Mouse (Mus musculus) gastrocnemius, postnatal 14 days (tissue): Measurements from ENCODE around the gene Fam227b. TPM values are rescaled to one million over a fixed set of nuclear protein-coding genes. Genes with fewer than 3 reads are reported as not detected.

Experiments
- DNase-seq: peaks from one replicate; pipeline ENCODE4 v3.0.0; 2021; ENCODE audit warnings: mixed read lengths
- intact Hi-C: fragments of 180-260 bp; cut with DNase I; formaldehyde crosslinking; loops from one replicate; pipeline ENCODE4 v1.15.1; 2025; ENCODE audit warnings: low total_unique reads
- long read RNA-seq, 2 experiments: library from polyadenylated mRNA; stranded (forward); transcript quantifications; one replicate each; pipeline ENCODE4 v2.0.0; 2021
- total RNA-seq, 2 experiments: library from RNA; stranded (reverse); gene quantifications; 2 replicates each; pipeline ENCODE4 v1.2.3; 2021

The Fam227b gene
- total RNA-seq = not detected
- long read RNA-seq, experiment 1 = 0 reads
- long read RNA-seq, experiment 2 = 0 reads

DNA sequence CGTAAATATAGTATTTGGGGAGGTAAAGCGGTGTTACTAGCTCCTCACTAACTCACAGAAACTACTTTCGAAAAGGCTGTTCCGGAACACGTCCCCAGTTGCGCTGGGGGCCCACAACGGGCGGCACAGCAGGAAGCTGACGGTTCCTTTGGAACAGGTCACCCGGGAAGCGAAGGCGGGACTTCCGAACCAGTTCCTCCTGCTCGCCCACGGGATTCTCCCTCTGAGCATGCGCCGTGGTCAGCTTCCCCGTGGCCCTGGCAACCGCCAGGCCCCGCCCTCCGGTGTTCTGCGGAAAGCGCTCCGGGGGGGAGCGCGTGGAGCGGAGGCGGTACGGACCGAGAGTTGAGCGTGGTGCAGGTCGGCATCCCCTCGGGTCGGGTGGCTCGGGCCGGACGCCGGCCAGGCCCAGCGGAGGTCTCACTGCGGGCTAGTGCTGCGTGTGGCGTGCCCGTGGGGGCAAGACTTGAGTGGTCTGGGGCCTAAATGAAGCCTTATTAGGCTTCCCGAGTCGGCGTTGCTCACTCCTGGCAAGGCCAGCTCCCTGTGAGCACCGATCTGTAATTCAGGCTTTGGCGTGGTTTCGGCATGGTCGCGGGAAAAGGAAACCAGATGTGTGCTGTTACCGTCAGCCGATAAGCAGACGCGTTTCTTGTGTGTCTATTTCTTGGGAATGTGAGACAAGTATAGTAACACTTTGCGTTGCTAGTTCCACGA, at the start of gene Fam227b, which contains the start of gene Dtwd1:
Fam227b (minus strand) TSS at position 150 of the 717 bp plus-strand sequence.
Dtwd1 (plus strand) TSS at position 287 of the 717 bp plus-strand sequence.
- intact Hi-C loops = no loop called here
- peak; percentile 99 for DNase-seq

DNA sequence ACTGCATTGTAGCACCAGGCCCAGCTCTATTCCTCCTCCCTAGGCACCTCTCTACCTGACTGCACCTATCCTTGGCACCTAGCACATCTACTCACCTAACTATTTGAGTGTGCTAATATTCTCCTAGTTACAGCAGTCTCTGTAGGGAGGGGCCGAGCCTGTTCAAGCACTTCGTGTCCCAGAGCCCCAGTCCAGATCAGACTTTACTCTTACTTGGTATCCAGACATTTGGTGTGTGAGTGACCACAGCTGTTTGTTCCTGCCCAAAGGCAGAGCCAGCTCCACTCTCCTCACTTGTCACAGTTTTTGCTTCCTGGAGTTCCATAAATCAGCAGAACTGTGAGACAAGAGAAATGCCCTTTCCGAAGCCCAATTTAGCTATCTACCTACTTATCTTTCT, 47.2 kb upstream of the Fam227b start:
- intact Hi-C loops = no loop called here
- no peak for DNase-seq

DNA sequence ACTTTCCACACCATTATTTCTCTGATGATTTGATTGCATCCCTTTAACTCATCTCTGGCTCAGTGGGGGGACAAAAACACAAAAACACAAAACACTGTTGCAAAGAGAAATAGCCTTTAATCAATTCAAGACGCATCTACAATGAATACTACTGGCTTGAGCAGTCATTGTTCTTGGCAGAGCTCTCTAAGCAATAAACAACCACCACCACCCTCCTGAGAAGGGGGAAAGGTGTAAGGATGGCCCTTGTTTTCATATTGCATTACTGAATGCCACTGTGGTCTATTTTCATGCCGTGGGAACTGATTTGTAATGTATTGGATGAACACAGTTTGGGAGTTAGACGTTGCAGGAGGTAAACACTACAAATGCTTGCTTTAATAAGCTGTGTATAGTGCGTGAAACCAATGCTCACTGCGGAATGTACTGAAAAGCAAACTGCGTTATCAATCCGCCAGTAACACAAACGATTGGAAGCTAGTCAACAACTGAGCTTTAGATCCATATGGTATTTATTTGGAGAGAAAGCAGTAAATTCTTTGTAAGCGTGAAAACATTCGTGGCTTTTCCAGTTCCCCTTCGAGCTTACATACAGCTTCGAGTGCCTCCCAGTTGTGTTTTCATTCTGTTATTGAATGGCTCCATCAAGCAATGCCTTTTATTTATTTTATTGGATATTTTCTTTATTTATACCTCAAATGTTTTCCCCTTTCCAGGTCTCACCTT, 44.0 kb upstream of the Fam227b start:
- intact Hi-C loops = no loop called here
- DNase-seq = no peak

DNA sequence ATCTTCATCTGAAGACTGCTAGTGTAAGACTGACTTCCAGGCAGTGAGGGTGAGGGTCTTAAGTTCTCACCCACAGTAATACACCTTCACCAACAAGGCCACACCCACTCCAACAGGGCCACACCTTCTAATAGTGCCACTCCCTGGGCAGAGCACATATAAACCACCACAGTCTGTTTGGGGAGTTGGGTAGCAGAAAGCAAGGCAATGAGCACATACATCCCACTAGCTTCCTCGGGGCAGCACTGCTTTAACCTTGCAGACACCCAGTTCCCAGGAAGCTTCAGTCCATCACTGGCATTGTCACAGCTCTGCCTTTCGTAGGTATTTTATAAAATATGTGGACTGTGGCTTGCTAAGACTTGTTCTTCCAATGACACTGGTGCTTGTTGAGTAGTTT, 40.3 kb upstream of the Fam227b start:
- no peak for DNase-seq
- intact Hi-C loops = no loop called here

DNA sequence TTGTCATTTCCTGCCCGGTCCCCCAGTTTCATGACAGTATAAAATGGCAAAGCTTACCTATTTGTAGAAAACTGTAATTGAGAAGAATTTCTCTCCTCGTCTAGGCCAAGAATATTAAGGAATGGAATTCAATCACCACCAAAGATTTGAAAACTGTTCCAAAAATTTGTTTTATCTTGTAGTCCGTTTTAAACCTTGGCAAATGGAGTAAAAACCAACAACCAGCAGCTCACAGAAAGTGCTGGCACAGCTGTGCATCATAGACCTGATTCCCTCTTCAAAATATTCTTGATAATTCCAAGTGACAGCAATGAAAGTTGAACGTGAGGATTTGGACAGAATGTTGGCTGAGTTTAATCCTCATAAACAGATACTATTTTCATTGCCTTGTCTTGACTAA, 39.5 kb upstream of the Fam227b start:
- intact Hi-C loops = no loop called here

DNA sequence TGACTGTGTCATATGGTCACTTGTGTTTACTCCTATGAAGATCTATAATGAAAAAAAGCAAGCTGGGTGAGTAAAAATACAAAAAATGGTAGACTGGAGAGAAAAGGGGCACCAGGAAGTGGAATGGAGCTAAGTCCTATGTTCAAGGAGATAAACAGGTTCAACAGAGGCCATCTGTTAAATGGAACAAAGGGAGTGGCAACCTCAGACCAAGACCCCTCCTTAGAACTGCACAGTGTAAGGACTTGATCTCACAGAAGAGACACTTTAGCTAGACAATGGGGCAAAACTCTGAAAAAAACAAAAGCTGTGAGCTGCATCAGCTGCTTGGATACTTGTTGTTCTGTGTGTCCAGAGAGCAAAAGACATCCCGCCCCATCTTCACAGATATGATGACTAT, 19.6 kb upstream of the Fam227b start:
- no peak for DNase-seq
- intact Hi-C loops = no loop called here

More for the DNA sequence above, 39.5 kb upstream of the Fam227b start:
- DNase-seq = no peak

DNA sequence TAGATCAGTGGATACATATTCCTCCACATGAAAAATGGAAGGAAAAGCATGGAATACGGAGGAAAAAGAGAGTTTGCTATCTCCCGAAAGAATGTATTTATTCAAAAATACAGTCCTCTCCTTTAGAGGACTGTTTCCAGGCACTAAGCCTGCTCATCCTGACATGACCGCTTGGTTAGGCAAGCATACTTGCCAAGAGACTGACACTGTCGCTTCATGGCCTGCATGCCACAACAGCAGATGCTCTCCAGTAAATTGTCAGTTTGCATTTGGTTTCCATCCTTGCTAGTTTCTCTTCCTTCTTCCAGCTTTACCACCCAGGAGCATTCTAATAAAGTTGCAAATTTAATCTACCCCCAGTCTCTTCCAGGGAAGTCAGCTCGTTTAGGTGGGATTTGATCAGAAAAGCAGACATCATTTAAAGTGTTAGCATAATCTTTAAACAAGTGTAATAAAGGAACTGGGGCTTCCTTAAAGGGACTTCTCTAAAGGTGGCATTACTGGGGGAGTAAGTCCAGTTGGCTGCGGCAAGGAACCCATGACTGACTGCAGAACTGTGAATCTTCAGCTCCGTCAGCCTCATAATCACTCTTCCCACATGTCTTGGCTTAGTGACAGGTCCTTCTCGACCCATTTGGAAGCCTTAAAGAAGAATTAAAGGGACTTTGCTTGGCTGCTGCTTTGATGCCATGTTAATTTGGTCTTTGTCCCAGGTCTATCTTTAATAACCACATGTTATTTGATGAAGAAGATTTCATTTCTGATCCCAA, 15.2 kb upstream of the Fam227b start:
- intact Hi-C loops = no loop called here
- DNase-seq = no peak

DNA sequence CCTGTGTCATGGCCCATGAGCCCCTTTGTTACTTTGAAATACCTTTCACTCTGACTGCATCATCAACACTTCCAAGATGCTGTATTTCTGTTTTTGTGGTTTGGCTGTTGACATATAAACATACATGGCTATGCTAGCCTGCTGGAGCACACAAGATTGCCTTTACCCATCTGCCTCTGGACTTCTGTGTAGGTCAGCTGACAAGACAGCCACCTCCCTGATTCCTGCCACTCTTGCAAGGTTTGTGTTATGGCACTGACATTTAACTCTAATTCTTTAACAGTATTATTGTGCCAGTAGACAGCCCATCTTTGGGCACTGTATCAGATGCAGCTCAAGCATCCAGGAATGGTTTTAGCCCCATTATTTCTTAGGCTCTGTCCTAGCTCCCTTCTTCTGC, 14.5 kb upstream of the Fam227b start:
- intact Hi-C loops = no loop called here
- no peak for DNase-seq

DNA sequence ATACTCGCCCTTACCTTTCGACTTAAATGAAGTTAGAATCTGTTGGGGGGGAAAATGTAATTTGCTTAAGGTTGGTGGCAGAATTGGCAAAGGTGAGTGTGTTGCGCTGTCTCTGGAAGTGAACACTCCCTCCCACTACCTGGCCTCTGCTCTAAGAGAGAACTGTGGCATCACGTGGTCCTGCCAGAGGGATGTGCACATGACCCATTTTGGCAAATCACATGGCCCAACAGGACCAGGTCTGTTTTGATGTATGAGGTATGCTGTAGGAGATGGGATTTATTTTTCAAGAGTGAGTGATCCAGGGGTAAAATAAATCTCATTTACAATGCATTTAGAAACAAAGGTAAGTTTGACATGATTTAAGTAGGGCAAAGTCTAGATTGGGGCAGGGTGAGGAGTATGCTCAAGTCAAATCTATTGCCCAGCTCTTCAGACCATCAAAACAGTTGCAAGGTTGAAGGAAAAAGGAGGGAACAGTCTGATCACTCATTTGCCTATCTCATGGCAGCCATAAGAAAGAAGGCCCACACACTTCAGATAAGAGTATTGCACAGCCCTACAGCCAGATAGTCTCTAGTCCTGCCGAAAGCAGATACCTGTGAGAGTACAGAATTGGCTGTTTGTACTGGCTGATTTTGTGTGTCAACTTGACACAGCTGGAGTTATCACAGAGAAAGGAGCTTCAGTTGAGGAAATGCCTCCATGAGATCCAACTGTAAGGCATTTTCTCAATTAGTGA, 13.6 kb upstream of the Fam227b start:
- no peak for DNase-seq
- intact Hi-C loops = no loop called here

DNA sequence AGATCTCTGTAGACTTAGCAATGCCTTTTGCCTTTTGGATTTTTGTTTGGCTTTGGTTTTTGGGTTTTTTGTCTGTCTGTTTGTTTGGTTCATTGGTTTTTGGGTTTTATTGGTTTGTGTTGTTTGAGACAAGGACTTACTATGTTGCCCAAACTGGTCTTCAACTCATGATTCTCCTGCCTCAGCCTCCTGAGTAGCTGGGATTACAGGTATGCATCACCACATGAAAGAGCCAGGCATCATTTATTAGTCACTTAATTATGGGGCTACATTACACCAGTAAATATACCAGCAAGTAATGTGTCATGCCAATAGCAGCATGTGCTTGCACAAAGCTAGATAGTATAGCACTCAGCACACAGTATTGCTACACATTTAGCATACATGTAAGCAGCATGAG, 4.1 kb downstream of the Fam227b start:
- intact Hi-C loops = no loop called here
- DNase-seq = no peak

DNA sequence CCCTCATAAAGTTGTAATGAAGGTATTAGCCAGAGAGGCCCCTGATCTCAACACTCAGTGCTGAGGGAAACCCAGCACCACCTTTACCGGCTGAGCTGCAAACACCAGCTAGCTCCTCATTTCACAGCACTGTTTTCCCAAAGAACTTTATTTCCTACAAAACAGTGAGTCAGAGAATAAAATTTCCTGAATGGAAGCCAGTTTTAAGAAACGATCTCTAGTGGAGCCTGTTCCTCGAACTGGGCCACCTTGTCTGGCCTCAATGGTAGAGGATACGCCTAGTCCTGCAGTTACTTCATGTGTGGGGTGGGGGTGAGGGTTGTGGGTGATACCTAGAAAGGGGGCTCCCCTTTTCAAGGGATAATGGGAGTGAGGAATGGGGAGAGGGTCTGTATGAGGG, 57.2 kb downstream of the Fam227b start:
- intact Hi-C loops = no loop called here
- no peak for DNase-seq

DNA sequence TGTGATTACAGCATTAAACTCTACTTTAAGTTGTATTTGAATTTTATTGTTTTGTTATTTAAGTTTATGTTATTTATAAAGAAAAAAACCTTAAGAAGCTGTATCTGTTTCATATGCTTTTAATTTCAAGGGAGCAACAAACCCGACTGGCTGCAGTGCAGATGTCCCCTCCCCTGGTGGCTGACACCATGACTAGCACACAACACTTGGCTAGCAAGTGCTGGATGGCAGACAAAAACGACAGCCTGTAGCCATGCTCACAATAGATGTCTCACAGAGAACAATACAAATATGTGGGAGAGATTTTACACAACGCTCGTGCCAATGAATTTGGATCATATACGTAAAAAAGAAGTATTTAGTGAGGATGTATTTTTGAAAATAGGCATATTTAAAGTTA, 61.4 kb downstream of the Fam227b start:
- no peak for DNase-seq
- intact Hi-C loops = no loop called here

DNA sequence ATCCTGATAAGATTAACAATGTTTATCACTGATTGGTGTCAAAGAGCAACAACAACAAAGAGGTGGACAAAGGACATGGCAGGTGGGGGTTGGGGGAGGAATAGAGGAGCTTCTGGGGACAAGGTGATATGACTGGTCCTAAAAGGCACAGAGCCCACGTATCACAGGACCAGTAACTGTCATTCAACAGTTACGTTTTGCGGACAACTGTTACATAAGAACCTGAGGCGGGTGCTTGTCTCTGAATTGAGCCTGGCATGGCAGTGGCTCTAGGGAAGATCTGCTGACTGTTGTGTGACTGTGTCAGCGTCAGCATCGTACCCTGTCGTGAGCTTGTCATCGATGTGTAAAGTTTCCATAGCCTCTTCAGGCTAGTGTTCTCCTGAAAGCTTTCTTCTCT, 65.6 kb downstream of the Fam227b start:
- intact Hi-C loops = no loop called here
- DNase-seq = no peak

DNA sequence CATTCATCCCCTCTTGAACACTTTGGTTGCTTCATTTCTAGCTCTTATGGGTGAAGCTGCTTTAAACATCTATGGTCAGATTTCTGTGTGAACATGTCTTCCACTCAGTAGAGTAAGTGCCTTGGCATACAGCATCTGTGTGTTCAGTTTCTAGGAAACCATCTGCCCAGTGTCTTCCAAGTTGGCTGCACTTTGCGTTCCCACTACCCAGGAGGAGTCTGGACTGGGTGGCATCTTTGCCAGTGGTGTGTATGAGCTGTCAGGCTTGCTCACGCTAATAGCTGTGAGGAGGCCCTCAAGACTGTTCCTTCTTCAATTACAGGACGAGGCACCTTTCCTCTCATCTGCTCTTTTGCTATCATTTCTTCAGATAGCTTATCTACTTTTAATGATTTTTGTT, 67.5 kb downstream of the Fam227b start:
- intact Hi-C loops = no loop called here
- peak; percentile 39 for DNase-seq

DNA sequence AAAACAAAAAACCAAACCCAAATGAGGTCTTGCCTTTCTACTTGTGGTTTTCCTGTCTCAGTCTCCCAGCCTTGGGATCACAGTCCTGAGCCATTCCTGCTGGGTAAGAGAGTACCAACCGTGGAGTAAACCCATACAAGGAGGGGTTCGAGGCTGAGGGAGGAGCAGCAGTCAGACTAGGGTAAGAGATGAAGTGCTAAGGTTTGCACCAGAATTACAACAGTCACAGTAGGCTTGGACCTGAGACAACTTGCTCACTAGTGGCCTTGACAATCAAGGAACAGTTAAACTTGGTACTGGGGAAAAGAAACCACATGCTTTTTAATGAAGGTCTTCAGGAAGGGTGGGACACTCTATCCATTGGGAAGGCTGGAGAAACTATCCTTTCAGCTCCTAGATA, 72.7 kb downstream of the Fam227b start:
- DNase-seq = no peak
- intact Hi-C loops = no loop called here

DNA sequence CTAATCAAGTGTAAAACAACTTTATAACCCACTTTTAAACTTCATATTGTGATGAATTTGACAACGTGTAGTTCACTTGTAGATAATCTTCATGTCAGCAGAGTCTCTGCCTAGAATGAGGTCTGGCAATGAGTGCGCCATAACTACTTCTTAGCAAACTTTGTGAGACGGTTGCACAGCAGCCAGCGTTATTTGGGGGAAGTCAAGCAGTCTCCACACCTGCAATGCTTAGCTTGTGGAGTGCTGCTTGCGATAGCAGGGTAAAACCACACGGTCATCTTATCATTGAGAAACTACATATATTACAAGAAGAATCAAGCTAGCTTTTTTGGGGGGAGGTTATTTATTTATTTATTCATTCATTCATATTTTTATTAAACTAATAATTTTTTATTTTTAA, 75.3 kb downstream of the Fam227b start:
- intact Hi-C loops = no loop called here
- no peak for DNase-seq

DNA sequence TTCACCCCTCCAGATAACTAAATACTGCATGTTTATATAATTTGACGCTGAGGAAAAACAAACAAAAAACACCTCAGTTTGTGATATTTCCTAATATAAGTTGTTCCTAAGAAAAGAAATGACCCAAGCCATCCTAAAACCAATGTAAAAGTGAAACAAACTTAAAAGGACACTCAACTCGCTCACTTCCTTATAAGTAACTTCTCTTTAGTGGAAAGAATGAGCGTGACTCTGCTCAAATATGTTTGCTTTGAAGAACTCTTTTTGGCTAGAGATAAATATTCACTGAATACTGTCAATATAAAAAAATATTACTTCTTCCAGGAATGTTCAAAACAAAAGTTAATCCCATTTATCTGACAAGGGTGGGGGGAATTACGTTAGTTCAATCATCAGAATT, 78.1 kb downstream of the Fam227b start:
- no peak for DNase-seq
- intact Hi-C loops = no loop called here

DNA sequence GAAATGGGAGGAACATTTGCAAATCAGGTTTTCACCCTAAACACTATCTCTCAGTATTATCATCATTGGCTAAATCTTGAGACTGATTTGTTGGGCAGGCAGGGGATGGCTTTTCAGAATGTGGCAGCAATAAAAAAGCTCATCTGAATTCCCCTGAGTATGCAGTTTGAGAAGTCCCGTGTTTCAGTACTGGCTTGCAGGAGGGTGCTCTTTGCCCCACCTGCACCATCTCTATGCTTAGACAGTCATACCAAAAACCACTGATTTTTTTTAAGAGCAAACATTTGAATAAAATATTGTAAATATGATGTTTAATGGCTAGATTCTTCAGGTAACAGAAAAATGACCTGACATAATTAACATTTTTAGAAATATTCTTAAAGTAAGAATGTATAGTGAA, 82.1 kb downstream of the Fam227b start:
- intact Hi-C loops = no loop called here
- DNase-seq = no peak

DNA sequence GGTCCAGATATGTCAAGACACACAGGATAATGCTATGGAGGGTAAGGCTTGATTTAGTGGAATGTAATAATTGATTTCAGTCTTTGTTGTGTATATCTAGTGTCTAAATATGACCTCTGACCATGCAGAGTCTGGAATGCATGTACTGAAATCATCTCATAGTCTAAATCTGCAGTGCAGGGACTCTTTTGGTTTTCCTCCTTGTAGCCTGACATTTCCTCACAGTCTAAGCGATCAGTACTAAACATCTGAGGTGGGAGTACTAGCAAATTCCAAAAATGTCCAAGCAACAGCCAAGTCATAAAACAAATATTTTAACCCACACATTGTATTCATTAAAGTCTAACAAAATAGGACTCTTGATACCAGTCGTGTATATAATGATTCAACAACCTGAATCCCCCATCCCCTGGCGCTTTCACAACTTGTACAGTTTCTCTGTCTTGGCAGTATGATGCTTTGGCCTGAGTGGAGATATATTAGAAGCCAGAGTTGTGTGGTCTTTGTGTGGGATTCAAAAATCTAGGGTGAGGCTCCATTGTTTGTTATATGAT, 86.4 kb downstream of the Fam227b start:
- intact Hi-C loops = no loop called here
- no peak for DNase-seq

DNA sequence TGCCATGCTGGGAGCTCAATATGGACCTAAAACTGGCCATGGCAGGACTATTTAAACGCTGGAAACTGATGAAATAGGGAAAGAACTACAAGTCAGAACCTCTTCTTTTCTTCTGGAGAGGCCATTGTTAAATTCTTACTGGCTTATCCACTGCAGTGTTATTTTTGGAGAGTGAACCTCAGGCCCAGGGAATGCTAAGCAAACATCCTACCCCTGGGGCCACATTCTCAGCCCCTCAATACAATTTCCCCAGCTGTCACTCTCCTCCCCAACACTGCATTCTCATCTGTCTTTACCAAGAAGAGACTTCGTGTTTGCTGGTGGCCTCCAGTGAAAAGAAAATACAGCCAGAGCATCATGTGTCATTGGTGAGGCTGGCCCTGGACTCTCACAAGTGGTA, 87.0 kb downstream of the Fam227b start:
- intact Hi-C loops = no loop called here
- DNase-seq = no peak
